Mouse (Mus musculus): ENCODE results near the gene Hoxd9. TPM values are rescaled to one million over a fixed set of nuclear protein-coding genes. Genes with fewer than 3 reads are reported as not detected.

Hoxd9 gene
- polyA plus RNA-seq, 1 experiment from 2014 or later, result 0.34 TPM

GRCm38 (mm10) chr2:74667191-74667841 lies 30.2 kb upstream of the Hoxd9 start:
- no peak overlapping the region for H3K27ac ChIP-seq (replicated peaks)
- H3K4me1 ChIP-seq (replicated peaks; ENCODE audit: control insufficient read depth, insufficient read depth), result no peaks in the 10 kb centered on the region
- no peak for DNase-seq (ENCODE audit: low spot score)
- no peaks in the 10 kb centered on the region for H3K36me3 ChIP-seq (ENCODE audit: control insufficient read depth, insufficient read depth, low read length)
- no peak overlapping the region for H3K9ac ChIP-seq (ENCODE audit: low read length)
- H3K4me3 ChIP-seq (ENCODE audit: low read depth, low read length), result peak overlapping the region; percentile 32; the same call in 1 of the 2 replicates
- no peak overlapping the region; the same call in 1 of the 2 replicates for H3K4me2 ChIP-seq (replicated peaks; ENCODE audit: low read depth)
- 2% methylated on average over 36 of the region's 36 CpGs for WGBS
- TF ChIP-seq CTCF (IDR thresholded peaks at IDR 0.05; ENCODE audit: low read depth) (no peak), EP300 (optimal IDR thresholded peaks at IDR 0.05) (no peak)
- no peaks in the 10 kb centered on the region for H3K9me3 ChIP-seq (ENCODE audit: control insufficient read depth, low read length)
- ATAC-seq (ENCODE audit: low FRiP score, low TSS enrichment), result no peak
- peaks cover 49% of the 10 kb centered on the region; the same call in 1 of the 2 replicates for H3K27me3 ChIP-seq (ENCODE audit: control insufficient read depth, insufficient read depth, low read length)

GRCm38 (mm10) chr2:74667842-74668357 lies 29.6 kb upstream of the Hoxd9 start, which contains the start of gene Hoxd13:
Gene Hoxd13, plus strand, starts transcription at chr2:74668310.
- H3K27ac ChIP-seq (replicated peaks), result no peak within 1 kb of the TSS
- H3K9me3 ChIP-seq (ENCODE audit: control insufficient read depth, low read length), result no peaks in the 10 kb centered on the region
- no peak within 1 kb of the TSS for H3K9ac ChIP-seq (ENCODE audit: low read length)
- ATAC-seq (ENCODE audit: low FRiP score, low TSS enrichment) (peak; percentile 32; the same call in 1 of the 2 replicates), DNase-seq (ENCODE audit: low spot score) (no peak)
- H3K27me3 ChIP-seq (ENCODE audit: control insufficient read depth, insufficient read depth, low read length), result peaks cover 54% of the 10 kb centered on the region; the same call in 1 of the 2 replicates
- no peak for TF ChIP-seq CTCF (IDR thresholded peaks at IDR 0.05; ENCODE audit: low read depth)
- TF ChIP-seq EP300 (optimal IDR thresholded peaks at IDR 0.05), result no peak
- H3K4me1 ChIP-seq (replicated peaks; ENCODE audit: control insufficient read depth, insufficient read depth), result no peaks in the 10 kb centered on the region
- peak within 1 kb of the TSS; percentile 32 for H3K4me3 ChIP-seq (ENCODE audit: low read depth, low read length)
- no peaks in the 10 kb centered on the region for H3K36me3 ChIP-seq (ENCODE audit: control insufficient read depth, insufficient read depth, low read length)
- peak within 1 kb of the TSS; percentile 52 for H3K4me2 ChIP-seq (replicated peaks; ENCODE audit: low read depth)
- WGBS, result under 1% methylated on average over 17 of the region's 51 CpGs

- Histone ChIP-seq H3K9ac (ENCODE audit: low read length) (no peak overlapping the region), H3K27me3 (ENCODE audit: control insufficient read depth, insufficient read depth, low read length) (peaks cover 54% of the 10 kb centered on the region; the same call in 1 of the 2 replicates), H3K4me3 (ENCODE audit: low read depth, low read length) (peak overlapping the region; percentile 32), H3K4me2 (replicated peaks; ENCODE audit: low read depth) (peak overlapping the region; percentile 52), H3K27ac (replicated peaks) (no peak overlapping the region), H3K36me3 (ENCODE audit: control insufficient read depth, insufficient read depth, low read length) (no peaks in the 10 kb centered on the region), H3K4me1 (replicated peaks; ENCODE audit: control insufficient read depth, insufficient read depth) (no peaks in the 10 kb centered on the region), H3K9me3 (ENCODE audit: control insufficient read depth, low read length) (no peaks in the 10 kb centered on the region)
- DNase-seq (ENCODE audit: low spot score) (no peak), ATAC-seq (ENCODE audit: low FRiP score, low TSS enrichment) (0 out of 2 replicates have a peak, but pooled peaks have one; percentile 29)
- WGBS, result 1% methylated on average over 69 of the region's 74 CpGs
- TF ChIP-seq EP300 (optimal IDR thresholded peaks at IDR 0.05), result no peak
- no peak for TF ChIP-seq CTCF (IDR thresholded peaks at IDR 0.05; ENCODE audit: low read depth)
Observed at GRCm38 (mm10) chr2:74668370-74669229, 28.9 kb upstream of the Hoxd9 start.

DNA sequence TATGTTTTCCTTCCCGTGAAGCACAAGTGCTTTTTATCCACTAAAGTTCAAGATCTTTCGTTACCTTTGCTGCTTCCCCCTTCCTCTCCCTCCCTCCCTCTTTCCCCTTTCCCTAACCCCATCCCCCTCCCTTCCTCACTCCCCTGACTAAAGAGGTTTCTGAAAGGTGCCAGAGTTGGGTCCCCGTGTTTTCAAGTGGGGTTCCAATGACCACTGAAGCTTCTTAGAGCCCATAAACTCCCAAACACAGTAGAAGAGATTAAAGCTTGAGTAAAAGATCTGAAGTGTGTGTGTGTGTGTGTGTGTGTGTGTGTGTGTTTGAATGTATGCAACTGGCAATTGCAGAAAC lies 28.3 kb upstream of the Hoxd9 start:
- H3K4me1 ChIP-seq (replicated peaks; ENCODE audit: control insufficient read depth, insufficient read depth), result no peaks in the 10 kb centered on the region
- ATAC-seq (ENCODE audit: low FRiP score, low TSS enrichment) (no peak), DNase-seq (ENCODE audit: low spot score) (no peak)
- TF ChIP-seq CTCF (IDR thresholded peaks at IDR 0.05; ENCODE audit: low read depth) (no peak), EP300 (optimal IDR thresholded peaks at IDR 0.05) (no peak)
- H3K9ac ChIP-seq (ENCODE audit: low read length), result no peak overlapping the region
- WGBS, result 3% methylated on average over 3 of the region's 3 CpGs
- no peaks in the 10 kb centered on the region for H3K9me3 ChIP-seq (ENCODE audit: control insufficient read depth, low read length)
- no peaks in the 10 kb centered on the region for H3K36me3 ChIP-seq (ENCODE audit: control insufficient read depth, insufficient read depth, low read length)
- H3K27ac ChIP-seq (replicated peaks), result no peak overlapping the region
- H3K27me3 ChIP-seq (ENCODE audit: control insufficient read depth, insufficient read depth, low read length), result peaks cover 53% of the 10 kb centered on the region; the same call in 1 of the 2 replicates
- no peak overlapping the region for H3K4me2 ChIP-seq (replicated peaks; ENCODE audit: low read depth)
- no peak overlapping the region for H3K4me3 ChIP-seq (ENCODE audit: low read depth, low read length)

DNA sequence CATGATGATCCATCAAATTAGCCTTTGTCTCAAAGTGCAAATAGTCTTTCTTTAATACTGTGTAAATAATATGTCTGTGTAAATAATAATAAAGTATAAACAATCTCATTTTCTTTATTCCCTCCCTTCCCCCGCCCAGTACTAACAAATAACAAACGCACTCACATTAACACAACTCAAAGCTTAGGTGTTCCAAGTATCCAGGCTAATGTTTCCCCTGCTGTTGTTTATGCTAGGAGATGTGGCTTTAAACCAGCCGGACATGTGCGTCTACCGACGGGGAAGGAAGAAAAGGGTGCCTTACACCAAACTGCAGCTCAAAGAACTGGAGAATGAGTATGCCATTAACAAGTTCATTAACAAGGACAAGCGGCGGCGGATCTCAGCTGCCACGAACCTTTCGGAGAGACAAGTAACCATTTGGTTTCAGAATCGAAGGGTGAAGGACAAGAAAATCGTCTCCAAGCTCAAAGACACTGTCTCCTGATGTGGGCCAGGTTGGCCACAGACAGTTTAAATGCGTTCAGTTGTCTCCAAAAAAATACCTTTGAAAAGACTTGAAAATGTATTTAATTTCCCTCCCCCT lies 27.8 kb upstream of the Hoxd9 start:
- Histone ChIP-seq H3K4me3 (ENCODE audit: low read depth, low read length) (no peak overlapping the region), H3K9me3 (ENCODE audit: control insufficient read depth, low read length) (no peaks in the 10 kb centered on the region), H3K9ac (ENCODE audit: low read length) (no peak overlapping the region), H3K4me2 (replicated peaks; ENCODE audit: low read depth) (no peak overlapping the region), H3K36me3 (ENCODE audit: control insufficient read depth, insufficient read depth, low read length) (no peaks in the 10 kb centered on the region), H3K27ac (replicated peaks) (no peak overlapping the region), H3K4me1 (replicated peaks; ENCODE audit: control insufficient read depth, insufficient read depth) (no peaks in the 10 kb centered on the region), H3K27me3 (ENCODE audit: control insufficient read depth, insufficient read depth, low read length) (peaks cover 52% of the 10 kb centered on the region; the same call in 1 of the 2 replicates)
- ATAC-seq (ENCODE audit: low FRiP score, low TSS enrichment) (no peak), DNase-seq (ENCODE audit: low spot score) (no peak)
- no peak for TF ChIP-seq EP300 (optimal IDR thresholded peaks at IDR 0.05)
- TF ChIP-seq CTCF (IDR thresholded peaks at IDR 0.05; ENCODE audit: low read depth), result no peak
- WGBS, result 4% methylated on average over 14 of the region's 14 CpGs
